Mouse (Mus musculus) brown adipose tissue, adult 24 weeks (tissue): ENCODE results near the gene Csnk2a2. TPM values are rescaled to one million over a fixed set of nuclear protein-coding genes. Genes with fewer than 3 reads are reported as not detected.

Experiments
- H3K27ac ChIP-seq: fragments of 200-500 bp; replicated peaks from 2 replicates; pipeline ENCODE4 v1.5.1; 2012; ENCODE audit warnings: low read depth, mild to moderate bottlenecking, low read length
- H3K4me1 ChIP-seq: fragments of 200-500 bp; 2 replicates; pipeline ENCODE4 v1.6.1; 2012; ENCODE audit warnings: low read length, mixed read lengths; ENCODE audit not compliant: control insufficient read depth, insufficient read depth, insufficient read length
- H3K4me3 ChIP-seq: fragments of 200-500 bp; 2 replicates; pipeline ENCODE4 v1.5.1; 2012; ENCODE audit warnings: low read depth, mild to moderate bottlenecking, low read length, moderate library complexity; ENCODE audit not compliant: insufficient read depth
- polyA plus RNA-seq: library from polyadenylated mRNA; stranded (reverse); fragments of >200 nt; gene quantifications from 2 replicates; pipeline ENCODE4 v1.2.4, GENCODE M21; 2012; ENCODE audit not compliant: missing spikeins, insufficient read depth, insufficient read length

The Csnk2a2 gene
- polyA plus RNA-seq, 1 experiment = 32.7 TPM

- peaks cover 12% of the 10 kb centered on the region for H3K4me1 ChIP-seq
- H3K27ac ChIP-seq = 0 out of 2 replicates have a peak overlapping the region, but pooled peaks have one; percentile 0
- H3K4me3 ChIP-seq = no peak overlapping the region
These were observed 78.4 kb downstream of the Csnk2a2 start for GRCm38 (mm10) chr8:95411309-95411972.

- Histone ChIP-seq H3K4me3 (no peak overlapping the region), H3K27ac (0 out of 2 replicates have a peak overlapping the region, but pooled peaks have one; percentile 8), H3K4me1 (peaks cover 12% of the 10 kb centered on the region)
These were observed 80.3 kb downstream of the Csnk2a2 start for GRCm38 (mm10) chr8:95409518-95409917.

GRCm38 (mm10) chr8:95401091-95401490, 88.7 kb downstream of the Csnk2a2 start:
- no peak overlapping the region for H3K27ac ChIP-seq
- peaks cover 11% of the 10 kb centered on the region for H3K4me1 ChIP-seq
- H3K4me3 ChIP-seq = no peak overlapping the region

- peaks cover 25% of the 10 kb centered on the region for H3K4me1 ChIP-seq
- H3K27ac ChIP-seq = no peak overlapping the region
- H3K4me3 ChIP-seq = no peak overlapping the region
These were observed 90.7 kb downstream of the Csnk2a2 start for GRCm38 (mm10) chr8:95399131-95399530.

GRCm38 (mm10) chr8:95397201-95397600, 92.6 kb downstream of the Csnk2a2 start:
- Histone ChIP-seq H3K4me1 (peaks cover 37% of the 10 kb centered on the region), H3K4me3 (no peak overlapping the region), H3K27ac (no peak overlapping the region)

GRCm38 (mm10) chr8:95396752-95397151, 93.1 kb downstream of the Csnk2a2 start:
- peaks cover 40% of the 10 kb centered on the region for H3K4me1 ChIP-seq
- no peak overlapping the region for H3K4me3 ChIP-seq
- no peak overlapping the region for H3K27ac ChIP-seq

Other genes starting within 250 kb of the Csnk2a2 start
- gene Cngb1, start 183.5 kb downstream of the Csnk2a2 start, polyA plus RNA-seq = 1.7 TPM in 1 of 2 replicates, not detected in the other
- gene Tepp, start 179.5 kb downstream of the Csnk2a2 start, polyA plus RNA-seq = not detected in 2 replicates
- gene Zfp319, start 158.1 kb downstream of the Csnk2a2 start, polyA plus RNA-seq = 1.3 and 2.1 TPM in 2 replicates
- 8.4 and 8.6 TPM in 2 replicates for gene Usb1, start 157.8 kb downstream of the Csnk2a2 start, polyA plus RNA-seq
- gene Mmp15, start 137.8 kb downstream of the Csnk2a2 start, polyA plus RNA-seq = 6.1 and 6.5 TPM in 2 replicates
- 17.2 and 22.0 TPM in 2 replicates for gene Cfap20, start 55.2 kb downstream of the Csnk2a2 start, polyA plus RNA-seq
- gene Ccdc113, start 44.0 kb upstream of the Csnk2a2 start, polyA plus RNA-seq = not detected in 2 replicates
- not detected in 2 replicates for gene Prss54, start 86.3 kb upstream of the Csnk2a2 start, polyA plus RNA-seq
- gene Gins3, start 143.4 kb upstream of the Csnk2a2 start, polyA plus RNA-seq = 1.3 and 2.0 TPM in 2 replicates
- 0.46 and 1.5 TPM in 2 replicates for gene Ndrg4, start 186.9 kb upstream of the Csnk2a2 start, polyA plus RNA-seq
- gene Setd6, start 225.8 kb upstream of the Csnk2a2 start, polyA plus RNA-seq = 7.8 and 11.6 TPM in 2 replicates